ENCODE assay signal across 16 mouse cellular contexts in the genomic region with DNA sequence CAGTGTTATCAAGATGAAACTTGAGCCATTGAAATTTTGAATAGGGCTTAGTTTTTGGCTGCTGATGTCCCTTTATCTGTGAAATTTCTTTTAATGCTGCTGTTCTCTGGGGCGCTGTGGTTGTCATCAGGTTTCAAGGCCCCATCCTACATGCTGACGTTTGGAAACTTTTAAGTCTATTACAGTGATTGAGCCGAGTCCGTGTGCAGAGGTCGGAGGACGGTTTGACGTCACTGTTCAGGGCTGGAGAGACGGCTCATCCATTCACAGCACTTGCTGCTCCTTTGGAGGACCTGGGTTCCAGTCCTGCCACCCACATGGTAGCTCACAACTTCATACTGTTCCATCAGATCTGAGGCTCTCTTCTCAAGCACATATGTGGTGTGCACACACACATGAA. TPM values are rescaled to one million over a fixed set of nuclear protein-coding genes. Genes with fewer than 3 reads are reported as not detected.
"Had no signal": no experiment of that assay in that cellular context is flagged by ENCODE, and none has a peak within 500 bp of the region (broad histone marks: within the 10 kb centered on the region; RNA-seq: fewer than 3 reads in every experiment).

No protein-coding gene starts in this region.

- H3K4me3 ChIP-seq: limb, embryonic 10.5 days; limb, embryonic 13.5 days; liver, embryonic 12.5 days; liver, embryonic 15.5 days; lung, embryonic 15.5 days; stomach, embryonic 15.5 days had no signal

- H3K4me2 ChIP-seq: limb, embryonic 13.5 days; liver, embryonic 12.5 days; liver, embryonic 15.5 days; lung, embryonic 15.5 days; midbrain, embryonic 11.5 days; stomach, embryonic 15.5 days had no signal

- H3K27me3 ChIP-seq: limb, embryonic 13.5 days; liver, embryonic 12.5 days; liver, embryonic 15.5 days; lung, embryonic 15.5 days; stomach, embryonic 15.5 days had no signal

- H3K36me3 ChIP-seq: stomach, embryonic 15.5 days had no signal

- H3K9ac ChIP-seq: limb, embryonic 13.5 days; liver, embryonic 12.5 days; liver, embryonic 15.5 days; lung, embryonic 15.5 days; stomach, embryonic 15.5 days had no signal

- ATAC-seq: liver, embryonic 12.5 days had no signal

- H3K4me1 ChIP-seq: limb, embryonic 10.5 days had no signal

- H3K9me3 ChIP-seq: limb, embryonic 10.5 days; limb, embryonic 13.5 days; liver, embryonic 12.5 days; liver, embryonic 15.5 days; lung, embryonic 15.5 days; stomach, embryonic 15.5 days had no signal

- H3K27ac ChIP-seq: limb, embryonic 10.5 days; limb, embryonic 13.5 days; liver, embryonic 12.5 days; liver, embryonic 15.5 days; lung, embryonic 15.5 days; stomach, embryonic 15.5 days had no signal

- DNase-seq: kidney, adult 9 months; liver; lung, adult 18-20 months; lung, postnatal 10 days; midbrain, embryonic 14.5 days; thymus, postnatal 36 days had no signal

RNA-seq across cellular contexts. Expression of gene Cd164l2, which starts 51.7 kb away (rescaled TPM):
- total RNA-seq: megakaryocyte progenitor cell, adult 5-6 weeks; megakaryocyte-erythroid progenitor cell, adult 5-6 weeks had no signal
- polyA plus RNA-seq: liver, embryonic 15.5 days had no signal

RNA-seq across cellular contexts. Expression of gene Gpr3, which starts 52.1 kb away (rescaled TPM):
- total RNA-seq: megakaryocyte-erythroid progenitor cell, adult 5-6 weeks had no signal
- polyA plus RNA-seq: liver, embryonic 12.5 days; liver, embryonic 15.5 days; small intestine, adult 2 months had no signal
